Mouse (Mus musculus): ENCODE data around the gene Tsga10ip. TPM values are rescaled to one million over a fixed set of nuclear protein-coding genes. Genes with fewer than 3 reads are reported as not detected.

Tsga10ip gene
- polyA plus RNA-seq (2014; fragmentation: Illumina TruSeq; extraction: RNeasy Lipid Tissue Mini Kit (QIAGEN cat#74804); ENCODE audit: low read depth, low replicate concordance): not detected

DNA sequence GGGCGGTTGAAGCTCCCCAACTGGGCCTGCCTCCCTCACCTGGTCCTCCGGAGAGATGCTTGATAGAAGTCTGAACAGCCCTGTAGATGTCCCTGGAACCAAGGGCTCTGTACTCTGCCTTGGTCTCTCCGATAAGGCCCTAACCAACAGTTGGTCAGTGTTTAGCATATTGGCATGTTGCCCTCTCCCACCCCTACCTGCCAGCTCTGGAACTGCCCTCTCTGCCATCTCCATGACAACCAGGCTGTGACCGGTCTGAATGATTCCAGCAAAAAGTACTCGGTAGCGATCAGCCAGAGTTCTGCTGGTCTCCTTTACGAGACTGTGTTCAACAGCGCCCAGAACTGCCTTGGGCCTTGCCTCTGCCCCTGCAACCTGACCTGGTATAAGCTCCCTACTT lies at the start of gene Tsga10ip:
Gene Tsga10ip (minus strand): TSS at position 234 of the 400 bp plus-strand sequence.

DNA sequence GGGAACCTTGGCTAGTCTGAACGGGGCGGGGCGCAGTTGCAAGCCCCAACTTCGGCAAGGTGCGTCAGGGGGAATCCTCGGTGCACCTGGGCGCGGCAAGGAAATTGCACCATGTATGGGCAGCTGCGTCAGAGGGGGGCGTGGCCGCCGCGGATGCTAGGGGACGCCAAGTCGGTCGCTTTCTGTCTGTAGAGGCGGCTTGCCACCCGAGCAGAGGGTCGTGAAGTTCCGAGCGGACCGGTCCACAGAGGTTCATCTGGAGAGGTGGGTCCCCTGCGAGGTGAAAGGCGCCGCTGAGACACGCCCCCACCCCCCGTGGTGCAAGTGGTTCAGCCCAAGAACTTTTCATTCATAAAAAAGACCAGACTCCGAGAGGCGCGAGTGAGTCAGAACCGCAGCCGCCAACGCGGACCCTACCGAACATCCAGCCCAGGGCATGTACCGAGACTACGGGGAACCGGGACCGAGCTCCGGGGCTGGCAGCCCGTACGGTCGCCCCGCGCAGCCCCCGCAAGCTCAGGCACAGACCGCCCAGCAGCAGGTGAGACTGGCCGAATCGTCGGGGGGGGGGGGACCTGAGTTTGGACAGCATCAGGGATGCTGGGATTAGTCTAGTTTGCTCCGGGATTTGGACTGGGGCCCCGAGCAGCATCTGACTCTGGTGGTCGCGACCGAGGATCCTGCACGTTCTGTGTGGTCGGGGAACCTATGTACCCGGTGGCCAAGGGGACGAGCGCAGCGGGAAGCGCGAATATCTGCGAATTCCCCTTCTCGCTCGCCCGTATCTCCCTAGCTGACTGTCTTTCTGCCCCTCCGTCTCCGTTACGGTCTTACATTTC lies 45.4 kb upstream of the Tsga10ip start, which contains the start of gene Fosl1:
Gene Fosl1 (plus strand): TSS at position 33 of the 839 bp plus-strand sequence.

DNA sequence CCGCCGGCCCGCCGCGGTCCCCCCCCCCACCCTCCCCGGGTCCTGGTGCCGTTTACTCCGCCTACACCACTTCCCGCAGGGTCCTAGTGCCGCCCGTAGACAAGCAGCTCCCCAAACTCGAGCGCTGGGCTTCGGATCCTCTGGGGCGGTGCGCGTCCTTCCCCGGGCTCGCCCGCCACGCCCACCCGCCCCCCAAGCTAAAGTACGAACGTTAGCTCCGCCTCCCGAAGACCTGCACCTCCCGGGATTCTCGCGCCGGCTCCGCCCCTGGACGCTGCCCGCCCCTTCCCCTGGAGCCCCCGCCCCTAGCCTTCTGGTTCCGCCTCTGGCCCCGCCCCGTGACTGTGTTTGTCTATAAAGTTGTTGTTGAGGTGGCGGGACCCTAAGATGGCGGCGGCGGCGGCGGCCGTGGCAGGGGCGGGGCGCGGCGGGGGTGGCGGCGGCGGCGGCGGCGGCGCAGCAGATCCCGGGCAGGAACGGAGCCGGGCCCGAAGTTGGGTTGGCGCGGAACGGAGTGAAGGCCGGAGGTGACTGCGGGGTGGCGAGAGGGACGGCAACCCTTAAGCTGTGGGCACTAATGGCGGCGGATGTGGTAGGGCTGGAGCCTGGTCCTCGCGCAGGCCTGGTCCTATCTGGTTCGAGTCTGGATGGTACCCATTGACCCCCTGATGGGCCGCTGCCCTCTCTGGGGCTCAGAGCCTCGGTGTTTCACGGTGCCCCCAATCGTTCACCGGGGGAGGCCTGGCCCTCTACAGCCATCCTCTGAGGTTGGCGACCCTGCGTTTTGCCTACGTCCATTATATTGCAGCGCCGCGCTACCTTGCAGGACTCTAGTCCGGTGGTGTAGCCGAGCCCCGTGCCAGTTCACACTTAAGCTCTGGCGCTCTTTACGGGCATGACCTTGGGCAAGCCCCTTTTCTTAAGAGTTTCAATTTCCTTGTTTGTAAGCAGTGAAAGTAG lies 22.7 kb upstream of the Tsga10ip start, which contains the start of the genes Drap1 and AI837181:
Gene Drap1 (minus strand): TSS at position 198 of the 960 bp plus-strand sequence.
Gene AI837181 (plus strand): TSS at position 363 of the 960 bp plus-strand sequence.

DNA sequence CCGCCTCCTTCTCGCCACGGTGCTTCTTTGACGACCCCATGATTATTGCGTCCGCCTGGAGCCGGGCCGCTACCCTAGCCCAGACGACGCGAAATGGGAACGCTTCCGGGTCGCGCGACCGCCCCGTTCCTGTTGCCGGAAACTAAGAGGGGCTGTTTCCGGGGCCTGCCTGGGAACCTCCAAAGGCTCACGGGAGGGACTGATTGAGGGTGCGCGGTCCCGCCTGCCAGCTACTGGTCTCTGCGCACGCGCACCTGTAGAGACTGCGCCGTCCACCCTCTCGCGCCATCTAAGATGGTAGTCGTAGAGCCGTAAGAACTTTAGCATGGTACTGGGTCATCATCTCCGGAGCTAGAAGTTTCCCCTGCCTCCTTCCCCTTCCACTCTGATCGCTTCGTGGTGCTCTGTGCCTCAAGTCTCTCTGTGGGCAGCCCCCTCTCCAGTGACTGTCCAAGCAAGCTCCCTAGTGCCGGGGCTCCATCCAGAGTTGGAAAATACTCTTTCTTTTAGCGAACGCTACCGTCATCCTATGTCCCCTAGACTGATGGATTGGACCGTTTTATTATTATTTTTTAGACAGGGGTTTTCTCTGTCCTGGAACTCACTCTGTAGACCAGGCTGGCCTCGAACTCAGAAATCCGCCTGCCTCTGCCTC lies 13.6 kb downstream of the Tsga10ip start, which contains the start of gene Sart1:
Gene Sart1 (minus strand): TSS at position 116 of the 655 bp plus-strand sequence.

DNA sequence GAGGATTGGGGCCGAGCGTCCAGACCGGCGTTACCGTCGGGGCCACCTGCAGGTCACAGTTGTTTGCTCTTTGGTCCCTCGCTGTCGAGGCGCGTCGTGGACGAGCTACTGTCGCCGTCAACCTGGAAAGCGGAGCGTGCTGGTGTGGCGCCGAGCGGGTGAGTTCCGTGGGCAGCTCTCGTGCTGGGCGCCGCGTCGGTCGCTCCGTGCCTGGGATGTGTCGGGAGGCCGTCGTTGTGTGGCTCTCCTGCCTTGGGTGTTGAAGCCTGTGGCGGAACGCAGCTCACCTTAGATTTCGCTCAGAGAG lies 35.3 kb downstream of the Tsga10ip start, which contains the start of gene Banf1:
Gene Banf1 (minus strand): TSS at position 116 of the 307 bp plus-strand sequence.

DNA sequence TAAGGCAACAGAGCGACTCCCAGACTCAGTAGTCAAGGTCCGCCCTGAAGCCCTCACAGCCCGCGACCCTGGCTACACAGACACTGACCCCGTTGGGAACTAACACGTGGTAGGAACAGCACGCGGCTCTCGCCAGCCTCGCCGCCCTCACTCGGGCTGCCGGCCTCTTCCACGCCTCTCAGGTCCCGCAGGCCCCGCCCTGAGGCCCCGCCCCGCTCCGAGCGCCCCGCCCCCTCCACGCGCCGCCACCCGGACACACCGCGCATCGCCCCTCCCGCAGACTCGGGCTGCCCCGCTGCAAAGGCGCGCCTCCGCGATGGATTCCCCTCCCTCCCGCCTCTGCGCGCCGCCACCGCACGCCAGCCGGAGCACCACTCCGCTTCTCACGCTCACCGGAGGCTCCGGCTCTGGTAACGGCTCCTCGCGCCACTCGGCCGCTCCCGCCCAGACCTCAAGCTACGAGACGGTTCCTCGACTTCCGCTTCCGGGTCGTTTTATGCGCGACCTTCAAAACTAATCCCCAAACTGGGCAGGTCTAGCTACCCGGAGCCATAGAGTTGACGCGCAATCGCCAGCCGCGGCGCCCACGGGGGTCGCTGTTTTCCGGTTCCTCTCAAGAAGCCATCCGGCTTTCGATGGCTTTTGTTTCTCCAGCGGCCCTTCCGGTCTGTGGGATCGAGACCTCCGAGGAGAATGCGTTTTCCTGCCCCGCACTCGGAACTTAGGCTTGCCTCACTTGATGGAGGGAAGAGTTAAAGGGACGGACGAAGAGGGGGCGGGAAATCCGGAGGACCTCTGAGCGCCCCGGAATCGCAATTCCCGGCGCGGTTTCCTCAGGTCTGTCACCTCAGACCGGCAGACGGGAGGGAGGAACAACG lies 35.9 kb downstream of the Tsga10ip start, which contains the start of gene Eif1ad:
Gene Eif1ad (plus strand): TSS at position 567 of the 878 bp plus-strand sequence.

DNA sequence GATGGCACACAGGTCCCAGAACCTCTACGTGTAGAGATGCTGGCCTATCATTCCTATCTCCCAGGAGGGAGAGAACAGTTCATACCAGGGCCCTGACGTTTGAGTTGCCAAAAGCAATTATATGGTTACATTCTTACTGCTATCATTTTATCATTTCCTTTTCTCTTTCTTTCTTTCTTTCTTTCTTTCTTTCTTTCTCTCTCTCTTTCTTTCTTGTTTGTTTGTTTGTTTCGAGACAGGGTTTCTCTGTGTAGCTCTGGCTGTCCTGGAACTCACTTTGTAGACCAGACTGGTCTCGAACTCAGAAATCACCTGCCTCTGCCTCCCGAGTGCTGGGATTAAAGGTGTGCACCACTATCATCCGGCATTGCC lies 52.8 kb downstream of the Tsga10ip start, which contains the start of gene Cst6:
Gene Cst6 (minus strand): TSS at position 73 of the 372 bp plus-strand sequence.

Other genes starting within 250 kb of the Tsga10ip start
- 5.5 TPM for gene Pacs1, start 129.4 kb downstream of the Tsga10ip start, polyA plus RNA-seq (2014; fragmentation: Illumina TruSeq; extraction: RNeasy Lipid Tissue Mini Kit (QIAGEN cat#74804); ENCODE audit: low read depth, low replicate concordance)
- 42.7 TPM for gene Sf3b2, start 107.1 kb downstream of the Tsga10ip start, polyA plus RNA-seq (2014; fragmentation: Illumina TruSeq; extraction: RNeasy Lipid Tissue Mini Kit (QIAGEN cat#74804); ENCODE audit: low read depth, low replicate concordance)
- not detected for gene Gal3st3, start 104.2 kb downstream of the Tsga10ip start, polyA plus RNA-seq (2014; fragmentation: Illumina TruSeq; extraction: RNeasy Lipid Tissue Mini Kit (QIAGEN cat#74804); ENCODE audit: low read depth, low replicate concordance)
- not detected for gene Catsper1, start 66.8 kb downstream of the Tsga10ip start, polyA plus RNA-seq (2014; fragmentation: Illumina TruSeq; extraction: RNeasy Lipid Tissue Mini Kit (QIAGEN cat#74804); ENCODE audit: low read depth, low replicate concordance)
- gene Cst6, start 53.0 kb downstream of the Tsga10ip start, polyA plus RNA-seq (2014; fragmentation: Illumina TruSeq; extraction: RNeasy Lipid Tissue Mini Kit (QIAGEN cat#74804); ENCODE audit: low read depth, low replicate concordance): not detected
- 13.9 TPM for gene Eif1ad, start 35.8 kb downstream of the Tsga10ip start, polyA plus RNA-seq (2014; fragmentation: Illumina TruSeq; extraction: RNeasy Lipid Tissue Mini Kit (QIAGEN cat#74804); ENCODE audit: low read depth, low replicate concordance)
- gene Banf1, start 35.4 kb downstream of the Tsga10ip start, polyA plus RNA-seq (2014; fragmentation: Illumina TruSeq; extraction: RNeasy Lipid Tissue Mini Kit (QIAGEN cat#74804); ENCODE audit: low read depth, low replicate concordance): 11.3 TPM
- 1.6 TPM for gene Sart1, start 13.8 kb downstream of the Tsga10ip start, polyA plus RNA-seq (2014; fragmentation: Illumina TruSeq; extraction: RNeasy Lipid Tissue Mini Kit (QIAGEN cat#74804); ENCODE audit: low read depth, low replicate concordance)
- 8.5 TPM for gene Drap1, start 22.5 kb upstream of the Tsga10ip start, polyA plus RNA-seq (2014; fragmentation: Illumina TruSeq; extraction: RNeasy Lipid Tissue Mini Kit (QIAGEN cat#74804); ENCODE audit: low read depth, low replicate concordance)
- 0.76 TPM for gene AI837181, start 22.6 kb upstream of the Tsga10ip start, polyA plus RNA-seq (2014; fragmentation: Illumina TruSeq; extraction: RNeasy Lipid Tissue Mini Kit (QIAGEN cat#74804); ENCODE audit: low read depth, low replicate concordance)
- not detected for gene Fosl1, start 45.0 kb upstream of the Tsga10ip start, polyA plus RNA-seq (2014; fragmentation: Illumina TruSeq; extraction: RNeasy Lipid Tissue Mini Kit (QIAGEN cat#74804); ENCODE audit: low read depth, low replicate concordance)
- 1.0 TPM for gene Ccdc85b, start 55.4 kb upstream of the Tsga10ip start, polyA plus RNA-seq (2014; fragmentation: Illumina TruSeq; extraction: RNeasy Lipid Tissue Mini Kit (QIAGEN cat#74804); ENCODE audit: low read depth, low replicate concordance)
- 6.2 TPM for gene Fibp, start 58.1 kb upstream of the Tsga10ip start, polyA plus RNA-seq (2014; fragmentation: Illumina TruSeq; extraction: RNeasy Lipid Tissue Mini Kit (QIAGEN cat#74804); ENCODE audit: low read depth, low replicate concordance)
- gene Ctsw, start 66.0 kb upstream of the Tsga10ip start, polyA plus RNA-seq (2014; fragmentation: Illumina TruSeq; extraction: RNeasy Lipid Tissue Mini Kit (QIAGEN cat#74804); ENCODE audit: low read depth, low replicate concordance): not detected
- gene Efemp2, start 71.4 kb upstream of the Tsga10ip start, polyA plus RNA-seq (2014; fragmentation: Illumina TruSeq; extraction: RNeasy Lipid Tissue Mini Kit (QIAGEN cat#74804); ENCODE audit: low read depth, low replicate concordance): 1.3 TPM
- gene Mus81, start 85.9 kb upstream of the Tsga10ip start, polyA plus RNA-seq (2014; fragmentation: Illumina TruSeq; extraction: RNeasy Lipid Tissue Mini Kit (QIAGEN cat#74804); ENCODE audit: low read depth, low replicate concordance): 2.1 TPM
- 227 TPM for gene Cfl1, start 87.9 kb upstream of the Tsga10ip start, polyA plus RNA-seq (2014; fragmentation: Illumina TruSeq; extraction: RNeasy Lipid Tissue Mini Kit (QIAGEN cat#74804); ENCODE audit: low read depth, low replicate concordance)
- not detected for gene 1700020D05Rik, start 101.3 kb upstream of the Tsga10ip start, polyA plus RNA-seq (2014; fragmentation: Illumina TruSeq; extraction: RNeasy Lipid Tissue Mini Kit (QIAGEN cat#74804); ENCODE audit: low read depth, low replicate concordance)
- 0.58 TPM for gene Snx32, start 108.0 kb upstream of the Tsga10ip start, polyA plus RNA-seq (2014; fragmentation: Illumina TruSeq; extraction: RNeasy Lipid Tissue Mini Kit (QIAGEN cat#74804); ENCODE audit: low read depth, low replicate concordance)
- gene Ovol1, start 158.1 kb upstream of the Tsga10ip start, polyA plus RNA-seq (2014; fragmentation: Illumina TruSeq; extraction: RNeasy Lipid Tissue Mini Kit (QIAGEN cat#74804); ENCODE audit: low read depth, low replicate concordance): not detected
- not detected for gene Ap5b1, start 165.5 kb upstream of the Tsga10ip start, polyA plus RNA-seq (2014; fragmentation: Illumina TruSeq; extraction: RNeasy Lipid Tissue Mini Kit (QIAGEN cat#74804); ENCODE audit: low read depth, low replicate concordance)
- 1.9 TPM for gene Rnaseh2c, start 199.3 kb upstream of the Tsga10ip start, polyA plus RNA-seq (2014; fragmentation: Illumina TruSeq; extraction: RNeasy Lipid Tissue Mini Kit (QIAGEN cat#74804); ENCODE audit: low read depth, low replicate concordance)
- gene Kat5, start 207.7 kb upstream of the Tsga10ip start, polyA plus RNA-seq (2014; fragmentation: Illumina TruSeq; extraction: RNeasy Lipid Tissue Mini Kit (QIAGEN cat#74804); ENCODE audit: low read depth, low replicate concordance): 29.7 TPM
- 2.9 TPM for gene Rela, start 235.0 kb upstream of the Tsga10ip start, polyA plus RNA-seq (2014; fragmentation: Illumina TruSeq; extraction: RNeasy Lipid Tissue Mini Kit (QIAGEN cat#74804); ENCODE audit: low read depth, low replicate concordance)

Data from adrenal gland, adult 10 weeks (tissue).